Mouse (Mus musculus) thymus, adult 2 months (tissue): Measurements from ENCODE around the gene Slc39a11. TPM values are rescaled to one million over a fixed set of nuclear protein-coding genes. Genes with fewer than 3 reads are reported as not detected.
"Not testable (repeated sequence)": the region's sequence is repeated elsewhere in the genome, so short reads cannot be mapped to it uniquely, and the experiment has no call there.

ENCODE experiments used
- DNase-seq: peaks from one replicate; pipeline ENCODE4 v3.0.0; 2021
- H3K27ac ChIP-seq: fragments of 200-500 bp; 2 replicates; pipeline ENCODE4 v1.5.1; 2012; ENCODE audit warnings: low read length, control low read depth; ENCODE audit not compliant: control insufficient read depth, insufficient read depth
- H3K27me3 ChIP-seq: fragments of 200-500 bp; 2 replicates; pipeline ENCODE4 v1.6.1; 2012; ENCODE audit warnings: mild to moderate bottlenecking, low read length, moderate library complexity, mixed read lengths; ENCODE audit not compliant: control insufficient read depth, insufficient read depth
- H3K36me3 ChIP-seq: fragments of 200-500 bp; 2 replicates; pipeline ENCODE4 v1.6.1; 2012; ENCODE audit warnings: mild to moderate bottlenecking, low read length, moderate library complexity; ENCODE audit not compliant: control insufficient read depth, insufficient read depth
- H3K4me1 ChIP-seq: fragments of 200-500 bp; replicated peaks from 2 replicates; pipeline ENCODE4 v1.6.1; 2012; ENCODE audit warnings: low read length; ENCODE audit not compliant: control insufficient read depth, insufficient read depth
- H3K4me3 ChIP-seq: fragments of 200-500 bp; 2 replicates; pipeline ENCODE4 v1.5.1; 2012; ENCODE audit warnings: mild to moderate bottlenecking, low read length, control low read depth, moderate library complexity; ENCODE audit not compliant: control insufficient read depth, insufficient read depth
- CTCF ChIP-seq: fragments of 200-500 bp; IDR thresholded peaks from 2 replicates; pipeline ENCODE4 v1.5.1; 2012; ENCODE audit warnings: mild to moderate bottlenecking, control low read depth, low read length, moderate library complexity, borderline replicate concordance; ENCODE audit not compliant: control insufficient read depth, poor library complexity, insufficient read depth; ENCODE audit errors: extremely low read depth
- POLR2A ChIP-seq: fragments of 200-500 bp; IDR thresholded peaks from 2 replicates; pipeline ENCODE4 v1.6.1; 2012; ENCODE audit warnings: mild to moderate bottlenecking, low read length, control low read depth, moderate library complexity; ENCODE audit not compliant: control insufficient read depth, poor library complexity, insufficient read depth; ENCODE audit errors: extremely low read depth
- WGBS: fragments of 180-500 bp; shearing (Covaris S2); methylation state at CpG from one replicate; pipeline ENCODE4 v1.1.7; 2018; 5-methylcytosine and 5-hydroxymethylcytosine counted together
- polyA plus RNA-seq: library from polyadenylated mRNA; depleted of rRNA; stranded (reverse); fragments of >200 nt; gene quantifications from 2 replicates; pipeline ENCODE4 v1.2.3, GENCODE M21; 2012

Slc39a11 gene
- polyA plus RNA-seq, 1 experiment: 18.0 TPM

DNA sequence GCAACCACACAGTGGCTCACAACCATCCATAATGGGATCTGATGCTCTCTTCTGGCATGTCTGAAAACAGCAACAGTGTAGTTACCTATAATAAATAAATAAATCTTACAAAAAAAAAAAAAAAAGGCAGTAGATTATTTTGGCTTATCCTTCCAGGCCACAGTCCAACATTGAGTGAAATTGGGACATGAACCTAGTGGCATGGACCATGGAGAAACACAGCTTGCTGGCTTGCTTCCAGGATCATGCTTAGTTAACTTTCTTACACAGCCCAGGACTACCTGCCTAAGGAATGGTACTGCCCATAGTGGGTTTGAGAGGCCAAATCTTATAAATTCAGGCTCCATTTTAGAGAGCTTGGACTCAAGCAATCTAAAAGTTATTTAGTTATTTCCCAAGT, 78.3 kb downstream of the Slc39a11 start:
- DNase-seq: no peak
- peaks cover 11% of the 10 kb centered on the region; the same call in 1 of the 2 replicates for H3K4me1 ChIP-seq
- H3K27me3 ChIP-seq: no peaks in the 10 kb centered on the region
- H3K36me3 ChIP-seq: no peaks in the 10 kb centered on the region
- no peak for TF ChIP-seq CTCF
- no peak for TF ChIP-seq POLR2A
- H3K27ac ChIP-seq: no peak overlapping the region
- H3K4me3 ChIP-seq: no peak overlapping the region

DNA sequence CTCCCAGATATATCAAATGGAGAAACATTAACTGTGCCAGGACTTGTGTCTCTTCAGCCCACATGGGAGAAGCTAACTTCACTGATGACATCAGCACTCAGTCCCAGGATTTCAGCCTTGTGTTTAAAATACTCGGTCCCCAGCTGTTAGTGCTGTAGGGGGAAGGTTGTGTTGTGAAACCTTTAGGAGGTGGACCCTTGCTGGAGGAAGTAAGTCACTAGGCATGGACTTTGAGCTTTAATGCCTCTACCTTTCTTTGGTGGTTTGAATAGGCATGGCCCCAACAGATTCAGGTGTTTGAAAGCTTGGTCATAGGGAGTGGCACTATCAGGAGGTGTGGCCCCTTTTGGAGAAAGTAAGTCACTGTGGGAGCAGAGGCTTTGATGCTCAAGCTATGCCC, 80.9 kb downstream of the Slc39a11 start:
- Histone ChIP-seq H3K27ac (no peak overlapping the region), H3K36me3 (no peaks in the 10 kb centered on the region), H3K27me3 (no peaks in the 10 kb centered on the region), H3K4me3 (no peak overlapping the region), H3K4me1 (peaks cover 16% of the 10 kb centered on the region)
- TF ChIP-seq POLR2A: no peak
- TF ChIP-seq CTCF: no peak
- 83% methylated on average over 1 of the region's 1 CpGs for WGBS
- no peak for DNase-seq

DNA sequence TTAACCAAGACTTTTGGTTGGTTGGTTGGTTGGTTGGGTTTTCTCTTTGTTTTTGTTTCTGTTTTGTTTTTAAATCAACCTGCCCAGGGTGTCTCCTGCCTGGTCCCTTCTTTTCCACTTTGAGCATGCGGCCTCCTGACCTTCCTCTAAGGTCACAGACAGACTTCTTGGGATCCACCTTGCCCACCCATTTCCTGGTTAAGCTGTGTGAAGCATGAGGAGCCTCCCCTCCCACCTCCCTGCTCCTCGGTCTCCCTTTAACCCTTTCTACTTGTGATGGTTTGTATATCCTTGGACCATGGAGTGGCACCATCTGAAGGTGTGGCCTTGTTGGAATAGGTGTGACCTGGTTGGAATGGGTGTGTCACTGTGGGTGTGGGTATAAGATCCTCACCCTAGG, 82.0 kb downstream of the Slc39a11 start:
- H3K27ac ChIP-seq, H3K4me3 ChIP-seq, H3K27me3 ChIP-seq, DNase-seq, H3K36me3 ChIP-seq: not testable (repeated sequence)
- WGBS: 87% methylated on average over 2 of the region's 2 CpGs
- H3K4me1 ChIP-seq: peaks cover 11% of the 10 kb centered on the region

DNA sequence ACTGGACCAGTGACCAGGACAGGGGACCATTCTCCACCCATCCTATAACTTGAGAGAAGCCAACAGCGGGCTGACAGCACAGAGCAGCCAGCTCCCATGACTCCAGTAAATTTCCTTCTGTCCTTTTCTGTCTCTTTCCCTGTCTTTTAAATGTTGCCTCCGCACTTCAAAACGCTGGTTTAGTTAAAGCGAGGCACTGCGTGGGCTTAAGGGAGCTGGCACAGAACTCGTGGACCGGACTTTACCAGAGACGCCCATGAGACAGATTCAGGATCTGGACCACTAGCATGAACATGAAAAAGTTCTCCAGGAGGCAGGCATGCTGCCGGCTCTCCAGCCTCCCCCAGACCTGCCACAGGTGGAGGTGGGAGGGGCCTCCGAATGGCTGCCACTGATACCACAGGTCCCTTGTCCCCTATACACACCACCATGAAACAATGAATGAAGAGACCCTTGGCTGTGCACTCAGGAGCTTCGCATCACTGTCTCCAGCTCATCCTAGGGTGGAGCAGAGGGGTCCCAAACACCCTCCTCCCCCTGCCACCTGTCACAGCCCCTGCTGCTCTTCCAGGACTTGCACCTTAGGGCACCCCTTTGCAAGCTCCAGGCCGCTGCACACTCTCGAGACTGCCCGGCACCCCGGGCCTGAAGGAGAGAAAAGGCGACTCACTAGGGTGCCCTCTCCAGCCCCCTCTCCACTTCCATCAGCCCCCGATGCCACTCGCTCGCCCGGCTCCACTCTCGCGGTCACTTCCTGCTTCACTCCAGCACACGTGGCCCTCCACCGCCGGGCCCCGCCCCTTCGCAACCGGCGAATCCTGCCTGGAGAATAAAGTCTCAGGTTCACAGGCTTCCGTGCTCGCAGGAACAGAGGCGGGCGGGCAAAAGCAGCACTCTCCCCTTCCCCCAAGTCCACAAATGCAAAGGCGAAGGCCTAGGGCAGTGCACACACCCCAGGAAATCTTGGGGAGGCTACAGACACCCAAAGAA, 84.6 kb downstream of the Slc39a11 start:
- H3K4me3 ChIP-seq: peak overlapping the region; percentile 58
- peaks cover 17% of the 10 kb centered on the region for H3K4me1 ChIP-seq
- peak; percentile 88 for DNase-seq
- no peak overlapping the region for H3K27ac ChIP-seq
- H3K36me3 ChIP-seq: no peaks in the 10 kb centered on the region
- WGBS: 5% methylated on average over 34 of the region's 34 CpGs
- H3K27me3 ChIP-seq: no peaks in the 10 kb centered on the region
- no peak for TF ChIP-seq CTCF
- no peak for TF ChIP-seq POLR2A

DNA sequence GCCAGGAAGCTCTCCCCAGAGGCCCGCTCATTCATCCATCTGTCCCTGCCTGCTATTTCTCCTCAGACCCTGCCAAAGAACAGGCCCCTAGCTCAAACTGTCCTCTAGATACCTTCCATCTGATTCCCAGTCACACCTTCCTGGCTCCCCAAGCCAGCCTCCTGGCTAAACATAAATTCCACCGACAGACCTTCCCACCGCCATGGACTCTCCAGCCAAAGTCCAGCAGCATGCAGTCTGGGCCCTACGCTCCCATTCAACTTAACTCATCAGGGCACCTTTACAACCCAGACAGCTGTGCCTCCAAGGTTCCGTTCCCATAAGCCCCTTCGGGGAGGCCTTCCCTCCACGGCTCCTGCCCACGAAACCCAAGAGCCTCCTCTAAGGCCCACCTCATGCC, 87.6 kb downstream of the Slc39a11 start:
- no peak overlapping the region for H3K27ac ChIP-seq
- H3K4me1 ChIP-seq: peaks cover 17% of the 10 kb centered on the region
- TF ChIP-seq POLR2A (no peak), CTCF (no peak)
- no peak for DNase-seq
- H3K27me3 ChIP-seq: no peaks in the 10 kb centered on the region
- 78% methylated on average over 8 of the region's 8 CpGs for WGBS
- no peaks in the 10 kb centered on the region for H3K36me3 ChIP-seq
- H3K4me3 ChIP-seq: no peak overlapping the region

DNA sequence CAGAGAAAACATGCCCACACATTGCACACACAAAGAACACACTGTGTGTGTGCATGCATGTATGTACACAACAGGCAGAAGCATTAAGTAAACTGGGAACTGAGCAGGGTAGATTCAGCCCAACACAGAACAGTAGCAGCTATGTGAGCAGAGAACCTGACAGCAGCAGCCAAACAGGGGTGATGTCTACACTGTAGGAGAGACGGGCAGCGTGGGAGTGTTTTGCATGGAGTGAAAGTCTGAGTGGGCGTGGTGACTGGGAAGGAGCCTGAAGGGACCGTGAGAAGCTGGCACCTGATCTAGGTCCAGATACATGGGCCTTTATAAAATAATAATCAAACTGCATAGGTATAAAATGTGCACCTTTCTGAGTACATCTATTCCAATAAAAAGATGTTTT, 89.7 kb downstream of the Slc39a11 start:
- peaks cover 17% of the 10 kb centered on the region for H3K4me1 ChIP-seq
- H3K27me3 ChIP-seq: no peaks in the 10 kb centered on the region
- no peak overlapping the region for H3K4me3 ChIP-seq
- H3K36me3 ChIP-seq: no peaks in the 10 kb centered on the region
- WGBS: 95% methylated on average over 4 of the region's 4 CpGs
- no peak for DNase-seq
- TF ChIP-seq POLR2A: no peak
- TF ChIP-seq CTCF: no peak
- H3K27ac ChIP-seq: no peak overlapping the region

DNA sequence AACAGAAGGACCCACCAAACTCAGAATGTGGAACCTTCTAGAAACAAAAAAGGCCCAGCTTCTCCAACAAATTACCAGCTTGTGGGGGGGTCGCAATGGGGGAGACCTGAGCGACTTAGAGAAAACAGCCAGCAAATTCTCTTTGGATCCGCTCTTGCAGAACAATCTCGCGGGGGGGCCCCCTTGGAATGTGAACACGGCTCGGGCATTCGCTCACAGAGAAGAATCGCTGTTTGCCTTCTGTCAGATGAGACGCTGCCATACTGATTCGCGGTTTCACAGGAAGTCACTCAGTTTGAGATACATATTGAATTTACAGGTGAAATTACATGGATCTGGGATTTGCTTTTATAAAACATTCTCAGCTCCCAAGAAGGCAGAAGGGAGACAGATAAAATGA, 91.4 kb downstream of the Slc39a11 start:
- no peak for DNase-seq
- no peaks in the 10 kb centered on the region for H3K27me3 ChIP-seq
- H3K4me3 ChIP-seq: no peak overlapping the region
- no peaks in the 10 kb centered on the region for H3K36me3 ChIP-seq
- no peak overlapping the region for H3K27ac ChIP-seq
- WGBS: 96% methylated on average over 12 of the region's 12 CpGs
- H3K4me1 ChIP-seq: peaks cover 11% of the 10 kb centered on the region
- TF ChIP-seq CTCF (no peak), POLR2A (no peak)

DNA sequence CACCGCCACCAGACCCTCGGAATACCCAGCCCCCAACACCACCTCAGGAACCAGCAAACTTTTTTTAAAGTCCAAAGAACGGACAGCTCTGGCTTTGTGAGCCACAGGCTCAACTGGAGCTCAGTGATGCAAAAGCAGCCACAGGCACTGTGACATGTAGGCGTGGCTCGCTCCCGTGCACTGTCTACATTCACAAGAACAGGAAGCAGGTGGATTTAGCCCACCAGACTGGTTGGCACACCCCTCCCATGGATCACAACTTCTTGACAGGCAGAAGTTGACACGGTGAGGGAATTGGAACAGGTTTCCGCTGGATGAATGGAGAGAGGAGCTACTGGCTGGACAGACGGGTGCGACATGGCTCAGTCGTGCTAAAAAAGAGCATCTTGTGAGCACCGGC, 93.7 kb downstream of the Slc39a11 start:
- peak; percentile 43 for DNase-seq
- Histone ChIP-seq H3K4me3 (no peak overlapping the region), H3K27me3 (no peaks in the 10 kb centered on the region), H3K27ac (no peak overlapping the region), H3K36me3 (no peaks in the 10 kb centered on the region), H3K4me1 (peaks cover 5% of the 10 kb centered on the region)
- no peak for TF ChIP-seq POLR2A
- TF ChIP-seq CTCF: no peak
- 31% methylated on average over 12 of the region's 12 CpGs for WGBS
